Mouse (Mus musculus): ENCODE measurements around the gene Sun2.

DNA sequence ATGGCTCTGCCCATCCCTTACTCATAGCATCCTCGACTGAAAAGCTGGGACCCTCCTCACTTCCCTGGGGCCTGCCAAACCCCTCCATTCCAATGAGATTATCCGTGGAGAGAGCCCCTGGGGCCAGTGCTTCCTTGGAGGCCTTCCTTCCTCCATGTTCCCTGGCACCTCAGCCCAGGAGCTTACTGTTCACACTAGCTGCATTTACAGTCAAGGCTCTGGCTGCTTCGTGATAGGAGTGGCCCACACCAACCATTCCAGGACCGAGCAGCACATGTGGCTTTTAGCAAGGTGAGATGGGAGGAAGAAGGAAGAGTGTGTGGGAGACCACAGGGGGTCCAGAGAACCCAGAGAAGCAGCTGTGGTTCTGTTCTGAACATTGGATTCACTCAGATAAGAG is 11.5 kb upstream of the Sun2 start:
- no peak for TF ChIP-seq CTCF (IDR thresholded peaks at IDR 0.05; ENCODE audit: low read depth, low read length)
- no peak for TF ChIP-seq POLR2A (IDR thresholded peaks at IDR 0.05; ENCODE audit: extremely low read depth, insufficient read depth, low read length)

All from liver, adult 2 months (tissue).